Mouse (Mus musculus) midbrain, embryonic 14.5 days (tissue): ENCODE results near the gene Donson. TPM values are rescaled to one million over a fixed set of nuclear protein-coding genes. Genes with fewer than 3 reads are reported as not detected.

Experiments
- ATAC-seq: fragments of 200-750 bp; cut with Nextera tagmentation; 2 replicates; pipeline ENCODE4 v1.8.0; 2017; ENCODE audit warnings: moderate number of reproducible peaks, moderate library complexity; ENCODE audit not compliant: low FRiP score, low TSS enrichment
- DNase-seq: peaks from one replicate; pipeline ENCODE4 v3.0.0-alpha.2; 2015
- H3K27ac ChIP-seq: fragments of 300-500 bp; sonication (generic); replicated peaks from 2 replicates; pipeline ENCODE4 v1.5.1; 2014; ENCODE audit warnings: mild to moderate bottlenecking, low read depth, low read length, moderate library complexity
- H3K27me3 ChIP-seq: fragments of 300-500 bp; sonication (generic); 2 replicates; pipeline ENCODE4 v1.6.1; 2014; ENCODE audit warnings: low read length, control low read depth, mixed read lengths; ENCODE audit not compliant: control insufficient read depth, insufficient read depth
- H3K36me3 ChIP-seq: fragments of 300-500 bp; sonication (generic); 2 replicates; pipeline ENCODE4 v1.6.1; 2014; ENCODE audit warnings: low read length, control low read depth; ENCODE audit not compliant: control insufficient read depth, insufficient read depth
- H3K4me1 ChIP-seq: fragments of 300-500 bp; sonication (generic); 2 replicates; pipeline ENCODE4 v1.6.1; 2014; ENCODE audit warnings: mild to moderate bottlenecking, antibody characterized with exemption, low read length, control low read depth; ENCODE audit not compliant: control insufficient read depth, insufficient read depth
- H3K4me2 ChIP-seq: fragments of 300-500 bp; sonication (generic); 2 replicates; pipeline ENCODE4 v1.6.1; 2014; ENCODE audit warnings: mild to moderate bottlenecking, low read length, moderate library complexity
- H3K4me3 ChIP-seq: fragments of 300-500 bp; sonication (generic); replicated peaks from 2 replicates; pipeline ENCODE4 v1.5.1; 2014; ENCODE audit warnings: low read depth, low read length
- H3K9ac ChIP-seq: fragments of 300-500 bp; sonication (generic); replicated peaks from 2 replicates; pipeline ENCODE4 v1.6.1; 2014; ENCODE audit warnings: mild to moderate bottlenecking, low read length, moderate library complexity
- H3K9me3 ChIP-seq: fragments of 300-500 bp; sonication (generic); 2 replicates; pipeline ENCODE4 v1.6.1; 2016; ENCODE audit warnings: low read length, control low read depth, mixed read lengths; ENCODE audit not compliant: control insufficient read depth
- WGBS: fragments of 180-500 bp; shearing (Covaris S2); extraction: QIAGEN DNeasy Blood & Tissue Kit; methylation state at CpG from one replicate; pipeline ENCODE4 v1.1.7; 2014; 5-methylcytosine and 5-hydroxymethylcytosine counted together
- polyA plus RNA-seq: library from polyadenylated mRNA; unstranded; fragments of >200 nt; fragmentation: Nextera tagmentation; extraction: Ambion mirVana; gene quantifications from 2 replicates; pipeline ENCODE4 v1.2.1, GENCODE M21; 2014

The Donson gene
- 22.2 and 24.7 TPM in 2 replicates for polyA plus RNA-seq

GRCm38 (mm10) chr16:91688619-91689334 lies at the start of gene Donson:
TSS of gene Donson (minus strand) at chr16:91688770.
- under 1% methylated on average over 70 of the region's 71 CpGs for WGBS
- H3K9ac ChIP-seq, result peak within 1 kb of the TSS; percentile 81
- H3K4me3 ChIP-seq, result peak within 1 kb of the TSS; percentile 91
- no peaks in the 10 kb centered on the region for H3K27me3 ChIP-seq
- peak within 1 kb of the TSS; percentile 90 for H3K27ac ChIP-seq
- peaks cover 35% of the 10 kb centered on the region for H3K36me3 ChIP-seq
- H3K4me1 ChIP-seq, result 0 out of 2 replicates have a peak, but pooled peaks cover 12% of the 10 kb centered on the region
- no peaks in the 10 kb centered on the region for H3K9me3 ChIP-seq
- DNase-seq, result peak; percentile 98
- peak within 1 kb of the TSS; percentile 80 for H3K4me2 ChIP-seq
- ATAC-seq, result peak; percentile 99

DNA sequence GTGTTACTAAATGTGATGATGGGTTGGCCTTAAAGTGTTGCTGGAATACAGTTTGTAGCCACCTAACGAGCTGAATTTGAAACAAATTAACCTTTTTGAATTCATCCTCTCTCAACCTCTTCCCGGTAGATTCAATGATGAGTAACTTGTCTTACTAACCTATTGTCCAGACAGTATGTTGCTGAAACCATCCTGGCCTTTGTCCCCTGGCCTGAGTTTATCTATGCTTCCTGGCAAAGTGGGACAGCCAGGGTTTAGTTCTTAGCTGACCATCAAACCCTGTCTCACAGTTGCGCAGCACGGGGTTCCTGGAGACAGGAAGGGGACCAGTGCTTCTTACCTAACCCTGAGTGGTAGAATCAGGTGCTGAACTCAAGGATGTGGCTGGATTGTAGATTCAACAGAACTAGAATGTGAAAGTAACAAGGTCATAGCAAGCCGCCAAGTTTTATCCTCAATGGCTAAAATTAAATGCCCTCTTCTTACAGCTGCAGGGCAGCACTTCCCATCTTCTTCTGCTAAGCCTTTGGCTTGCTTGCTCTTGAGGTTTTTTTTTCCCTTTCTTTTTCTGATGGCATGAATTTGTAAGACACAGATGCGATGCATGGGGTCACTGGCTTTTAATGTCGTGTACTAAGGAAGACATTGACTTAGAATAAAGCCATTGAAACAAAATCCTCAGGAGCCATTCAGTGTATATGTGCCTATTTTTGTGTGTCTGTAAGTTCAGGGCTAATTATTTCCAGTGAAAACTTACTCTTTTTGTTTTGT lies 47.7 kb upstream of the Donson start:
- DNase-seq, result no peak
- Histone ChIP-seq H3K27ac (no peak overlapping the region), H3K4me1 (peaks cover 32% of the 10 kb centered on the region), H3K4me3 (no peak overlapping the region), H3K27me3 (no peaks in the 10 kb centered on the region), H3K9me3 (no peaks in the 10 kb centered on the region), H3K4me2 (no peak overlapping the region), H3K9ac (no peak overlapping the region), H3K36me3 (no peaks in the 10 kb centered on the region)
- no peak for ATAC-seq
- 76% methylated on average over 7 of the region's 7 CpGs for WGBS

GRCm38 (mm10) chr16:91734771-91735170 lies 46.2 kb upstream of the Donson start:
- peaks cover 31% of the 10 kb centered on the region for H3K4me1 ChIP-seq
- H3K4me3 ChIP-seq, result no peak overlapping the region
- no peaks in the 10 kb centered on the region for H3K36me3 ChIP-seq
- WGBS, result 72% methylated on average over 5 of the region's 5 CpGs
- DNase-seq (no peak), ATAC-seq (no peak)
- H3K9me3 ChIP-seq, result no peaks in the 10 kb centered on the region
- no peak overlapping the region for H3K9ac ChIP-seq
- no peak overlapping the region for H3K4me2 ChIP-seq
- no peak overlapping the region for H3K27ac ChIP-seq
- no peaks in the 10 kb centered on the region for H3K27me3 ChIP-seq

DNA sequence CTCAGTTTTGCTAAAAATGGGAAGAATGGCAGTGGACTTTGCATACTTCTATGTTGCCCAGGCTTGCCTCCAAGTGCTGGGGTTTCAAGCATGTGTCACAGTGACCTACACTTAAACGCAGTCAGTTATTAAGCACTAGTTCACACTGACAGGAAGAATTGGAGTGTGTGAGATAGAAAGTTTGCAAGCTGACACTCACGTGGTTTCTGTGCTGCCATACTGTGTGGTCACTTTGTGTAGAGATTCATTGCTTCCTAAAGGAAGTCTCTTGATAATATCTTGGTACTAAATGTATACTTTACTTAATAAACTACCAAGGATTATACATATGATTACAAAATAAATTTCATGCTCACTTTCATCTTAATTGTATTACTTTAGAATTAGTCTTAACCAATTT lies 44.2 kb upstream of the Donson start:
- H3K27me3 ChIP-seq, result no peaks in the 10 kb centered on the region
- H3K27ac ChIP-seq, result no peak overlapping the region
- H3K9me3 ChIP-seq, result no peaks in the 10 kb centered on the region
- H3K4me2 ChIP-seq, result no peak overlapping the region
- no peak overlapping the region for H3K4me3 ChIP-seq
- DNase-seq (no peak), ATAC-seq (no peak)
- H3K4me1 ChIP-seq, result peaks cover 32% of the 10 kb centered on the region
- 88% methylated on average over 2 of the region's 2 CpGs for WGBS
- no peak overlapping the region for H3K9ac ChIP-seq
- no peaks in the 10 kb centered on the region for H3K36me3 ChIP-seq

GRCm38 (mm10) chr16:91730446-91730845 lies 41.9 kb upstream of the Donson start:
- Histone ChIP-seq H3K9ac (peak overlapping the region; percentile 93), H3K27me3 (no peaks in the 10 kb centered on the region), H3K4me1 (peaks cover 46% of the 10 kb centered on the region), H3K36me3 (peaks cover 4% of the 10 kb centered on the region; the same call in 1 of the 2 replicates), H3K4me3 (peak overlapping the region; percentile 92), H3K9me3 (no peaks in the 10 kb centered on the region), H3K4me2 (peak overlapping the region; percentile 72), H3K27ac (peak overlapping the region; percentile 92)
- WGBS, result under 1% methylated on average over 11 of the region's 11 CpGs
- no peak for ATAC-seq
- DNase-seq, result peak; percentile 41

DNA sequence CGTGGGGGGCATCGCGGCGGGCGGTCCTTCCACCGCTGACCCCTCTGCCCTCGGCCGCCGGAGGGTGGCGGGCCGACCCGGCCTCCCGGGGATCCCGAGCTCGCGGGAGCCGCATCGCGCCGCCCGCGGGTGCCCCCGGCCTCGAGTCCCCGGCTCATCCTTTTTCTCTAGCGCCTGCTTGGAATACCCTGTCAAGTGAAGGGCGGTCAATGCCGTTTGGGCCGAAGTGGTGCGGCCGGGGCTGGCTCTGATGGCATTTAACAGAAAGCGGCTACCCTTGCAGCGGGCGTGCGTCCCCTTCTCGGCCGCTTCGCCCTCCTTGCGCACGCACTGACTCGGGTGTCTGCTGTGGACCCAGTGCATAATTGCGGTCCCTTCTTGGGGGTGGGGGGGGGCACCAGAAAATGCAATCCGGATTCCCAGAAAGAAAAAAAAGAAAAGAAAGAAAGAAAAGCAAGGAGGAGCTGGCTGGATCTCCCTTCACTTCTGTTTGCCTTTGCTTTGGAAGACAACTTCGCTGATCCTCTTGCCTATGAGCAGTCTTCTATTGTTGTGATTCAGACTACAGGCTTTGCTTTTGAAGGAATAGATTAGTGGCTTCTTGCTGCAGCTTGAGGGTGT lies 41.4 kb upstream of the Donson start:
- Histone ChIP-seq H3K27me3 (no peaks in the 10 kb centered on the region), H3K9me3 (no peaks in the 10 kb centered on the region), H3K4me1 (peaks cover 46% of the 10 kb centered on the region), H3K4me3 (peak overlapping the region; percentile 92), H3K36me3 (peaks cover 4% of the 10 kb centered on the region; the same call in 1 of the 2 replicates), H3K9ac (peak overlapping the region; percentile 93), H3K4me2 (peak overlapping the region; percentile 72), H3K27ac (peak overlapping the region; percentile 92)
- ATAC-seq (no peak), DNase-seq (peak; percentile 72)
- under 1% methylated on average over 44 of the region's 44 CpGs for WGBS

GRCm38 (mm10) chr16:91729066-91729482 lies 40.5 kb upstream of the Donson start, which contains the start of gene Itsn1:
TSS of gene Itsn1 (plus strand) at chr16:91729281.
- ATAC-seq, result peak; percentile 93
- WGBS, result under 1% methylated on average over 29 of the region's 33 CpGs
- Histone ChIP-seq H3K36me3 (peaks cover 7% of the 10 kb centered on the region; the same call in 1 of the 2 replicates), H3K4me2 (peak within 1 kb of the TSS; percentile 72), H3K4me1 (peaks cover 38% of the 10 kb centered on the region), H3K9ac (peak within 1 kb of the TSS; percentile 93), H3K4me3 (peak within 1 kb of the TSS; percentile 92), H3K27me3 (no peaks in the 10 kb centered on the region), H3K27ac (peak within 1 kb of the TSS; percentile 92), H3K9me3 (no peaks in the 10 kb centered on the region)
- DNase-seq, result peak; percentile 99
